Mouse (Mus musculus) retina, embryonic 14.5 days (tissue): ENCODE data around the gene Eno1.
A peak's percentile ranks its signal among the peaks of the same experiment; 100 is the strongest.

Experiments used
- DNase-seq: peaks from one replicate; pipeline ENCODE4 v3.0.0-alpha.2; 2015; ENCODE audit warnings: low spot score

Eno1 gene

GRCm38 (mm10) chr4:150236521-150237481, at the start of gene Eno1:
Gene Eno1, plus strand, starts transcription at chr4:150236721.
- peak; percentile 99 for DNase-seq

- peak; percentile 33 for DNase-seq
Observed at GRCm38 (mm10) chr4:150188236-150188635, 48.3 kb upstream of the Eno1 start.

GRCm38 (mm10) chr4:150192199-150192598, 44.3 kb upstream of the Eno1 start:
- no peak for DNase-seq

- peak; percentile 77 for DNase-seq
Observed at GRCm38 (mm10) chr4:150193915-150194314, 42.6 kb upstream of the Eno1 start.

GRCm38 (mm10) chr4:150198268-150198667, 38.3 kb upstream of the Eno1 start:
- DNase-seq = no peak

- no peak for DNase-seq
Observed at GRCm38 (mm10) chr4:150201232-150201631, 35.3 kb upstream of the Eno1 start, which contains the start of gene Car6. Gene Car6, minus strand, starts transcription at chr4:150201332.

GRCm38 (mm10) chr4:150202702-150203101, 33.8 kb upstream of the Eno1 start:
- no peak for DNase-seq

- no peak for DNase-seq
Observed at GRCm38 (mm10) chr4:150204877-150205276, 31.6 kb upstream of the Eno1 start.

- DNase-seq = no peak
Observed at GRCm38 (mm10) chr4:150209751-150210150, 26.8 kb upstream of the Eno1 start.

GRCm38 (mm10) chr4:150210306-150210705, 26.2 kb upstream of the Eno1 start:
- DNase-seq = peak; percentile 61

- no peak for DNase-seq
Observed at GRCm38 (mm10) chr4:150211930-150212552, 24.5 kb upstream of the Eno1 start.

- peak; percentile 79 for DNase-seq
Observed at GRCm38 (mm10) chr4:150212553-150212971, 24.0 kb upstream of the Eno1 start.

- no peak for DNase-seq
Observed at GRCm38 (mm10) chr4:150213910-150214309, 22.6 kb upstream of the Eno1 start.

- DNase-seq = peak; percentile 89
Observed at GRCm38 (mm10) chr4:150216423-150216822, 20.1 kb upstream of the Eno1 start.

- DNase-seq = peak; percentile 63
Observed at GRCm38 (mm10) chr4:150217042-150217554, 19.4 kb upstream of the Eno1 start.

GRCm38 (mm10) chr4:150217935-150218334, 18.6 kb upstream of the Eno1 start:
- DNase-seq = no peak

- DNase-seq = peak; percentile 85
Observed at GRCm38 (mm10) chr4:150219501-150220292, 16.8 kb upstream of the Eno1 start.

GRCm38 (mm10) chr4:150220584-150220983, 15.9 kb upstream of the Eno1 start:
- DNase-seq = peak; percentile 50

- no peak for DNase-seq
Observed at GRCm38 (mm10) chr4:150221017-150221640, 15.4 kb upstream of the Eno1 start.

- no peak for DNase-seq
Observed at GRCm38 (mm10) chr4:150223830-150224229, 12.7 kb upstream of the Eno1 start.

GRCm38 (mm10) chr4:150225700-150226099, 10.8 kb upstream of the Eno1 start:
- DNase-seq = no peak
